Mouse (Mus musculus) adrenal gland, postnatal 4 days (tissue): ENCODE measurements around the gene Pde3a. TPM values are rescaled to one million over a fixed set of nuclear protein-coding genes. Genes with fewer than 3 reads are reported as not detected.

Experiments used
- DNase-seq, 2 experiments: peaks; one replicate each; pipeline ENCODE4 v3.0.0; 2021 to 2022; ENCODE audit warnings: low spot score in 2 of 2, mixed read lengths in 2 of 2
- total RNA-seq, 2 experiments: library from RNA; stranded (reverse); gene quantifications; 2 replicates each; pipeline ENCODE4 v1.2.3; 2021

The Pde3a gene
- total RNA-seq, 2 experiments from 2014 or later = 23.3 to 31.2 TPM

- no peak for DNase-seq
Observed at GRCm38 (mm10) chr6:141474696-141475095, 225.6 kb downstream of the Pde3a start.

- no peak for DNase-seq
Observed at GRCm38 (mm10) chr6:141485302-141486021, 236.4 kb downstream of the Pde3a start.

GRCm38 (mm10) chr6:141487266-141487665 lies 238.2 kb downstream of the Pde3a start:
- no peak for DNase-seq

DNA sequence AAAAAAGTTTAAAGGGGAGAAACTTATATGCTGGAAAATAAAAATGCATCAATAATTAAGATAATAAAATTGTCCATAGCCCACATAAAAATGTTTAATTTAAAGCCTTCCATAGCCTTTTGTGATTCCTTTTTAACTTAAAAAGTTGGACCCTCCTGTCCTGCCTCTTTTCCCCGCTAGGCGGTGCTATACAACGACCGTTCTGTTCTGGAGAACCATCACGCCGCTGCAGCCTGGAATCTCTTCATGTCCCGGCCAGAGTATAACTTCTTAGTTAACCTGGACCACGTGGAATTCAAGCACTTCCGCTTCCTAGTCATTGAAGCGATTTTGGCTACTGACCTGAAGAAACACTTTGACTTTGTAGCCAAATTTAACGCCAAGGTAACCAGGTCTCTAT lies 239.6 kb downstream of the Pde3a start:
- DNase-seq = peak; percentile 10 to 24

DNA sequence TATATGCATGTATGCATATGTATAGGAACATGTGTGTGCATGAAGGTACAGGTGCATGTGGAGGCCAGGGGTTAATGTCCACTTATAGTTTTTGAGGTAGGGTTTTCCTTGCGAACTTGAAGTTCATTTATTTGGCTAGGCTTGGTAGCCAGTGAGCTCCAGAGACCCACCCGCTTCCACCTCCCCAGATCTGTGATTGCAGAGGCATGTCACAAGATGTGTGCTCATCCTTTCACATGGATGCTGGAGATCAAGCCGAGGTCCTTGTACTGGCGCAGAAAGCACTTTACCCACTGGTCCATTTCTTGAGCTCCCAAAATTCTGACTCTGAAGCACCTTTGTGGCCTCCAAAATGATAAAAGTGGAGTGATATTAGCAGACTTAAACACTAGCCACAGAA lies 245.8 kb downstream of the Pde3a start:
- no peak for DNase-seq

- no peak for DNase-seq
Observed at GRCm38 (mm10) chr6:141495634-141496418, 246.8 kb downstream of the Pde3a start.

GRCm38 (mm10) chr6:141499511-141499910 lies 250.4 kb downstream of the Pde3a start:
- no peak for DNase-seq

- DNase-seq = no peak
Observed at GRCm38 (mm10) chr6:141501171-141501570, 252.1 kb downstream of the Pde3a start.

DNA sequence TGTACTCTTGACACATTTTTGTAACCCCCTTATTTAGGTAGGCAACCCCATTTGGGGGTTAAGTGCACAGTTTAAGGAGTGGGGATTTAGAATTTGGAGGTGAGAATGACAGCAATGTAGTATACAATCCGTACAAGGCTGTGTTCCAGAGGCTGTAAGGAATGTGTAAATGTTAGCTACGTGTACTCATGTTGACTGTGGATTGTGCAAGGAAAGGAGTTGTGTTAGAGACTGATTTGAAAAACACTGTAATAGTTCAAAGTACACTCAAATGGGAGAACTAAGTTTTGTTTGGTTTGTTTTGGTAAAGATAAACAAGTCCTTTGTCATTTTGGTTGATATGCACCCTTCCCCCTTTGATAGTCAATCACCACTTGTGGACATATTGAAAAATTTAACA lies 273.5 kb downstream of the Pde3a start:
- no peak for DNase-seq

DNA sequence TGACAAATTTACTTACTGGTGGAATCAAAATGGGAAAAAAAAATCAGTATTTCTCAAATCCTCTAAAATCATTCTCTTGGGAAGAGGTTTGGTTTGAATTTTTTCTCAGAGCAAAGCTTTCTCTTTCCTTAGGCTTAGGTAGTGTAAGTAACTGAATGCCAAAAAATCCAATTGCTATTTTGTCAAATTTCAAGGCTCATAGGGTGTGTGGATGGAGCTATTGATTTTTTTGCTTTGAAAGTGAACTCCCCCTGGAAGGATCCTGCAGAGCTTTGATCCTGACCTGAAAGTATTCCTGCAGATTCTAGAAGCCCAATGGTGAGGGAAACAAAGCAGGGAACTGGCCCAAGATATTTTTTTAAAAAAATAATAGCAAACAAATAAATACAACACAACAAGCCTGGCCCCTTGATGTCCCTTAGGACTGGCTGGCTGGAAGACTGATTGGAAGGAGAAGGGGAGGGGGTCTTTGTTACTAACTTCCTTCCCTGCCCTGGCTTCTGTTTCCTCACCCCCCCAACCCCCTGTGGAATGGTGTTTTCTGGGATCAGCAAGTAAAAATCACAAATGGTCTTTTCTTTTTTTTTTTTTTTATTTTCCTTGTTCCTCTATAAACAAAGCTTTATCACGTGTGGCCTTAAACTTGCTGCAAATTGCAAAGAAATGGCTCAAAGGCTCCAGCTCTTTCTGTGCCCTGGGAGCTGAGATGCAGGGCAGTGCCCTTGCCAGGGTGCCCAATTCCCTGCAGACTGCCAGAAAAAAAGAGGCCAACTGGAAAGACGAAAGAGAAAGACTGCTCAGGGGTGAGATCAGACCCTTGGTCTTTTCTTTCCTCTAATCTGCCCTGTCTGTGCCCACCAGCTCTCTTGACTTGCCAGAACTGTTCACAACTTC lies 274.9 kb downstream of the Pde3a start, which contains the start of gene Slco1c1:
Gene Slco1c1, plus strand, starts transcription at position 622 of the 894 bp plus-strand sequence.
- no peak for DNase-seq

DNA sequence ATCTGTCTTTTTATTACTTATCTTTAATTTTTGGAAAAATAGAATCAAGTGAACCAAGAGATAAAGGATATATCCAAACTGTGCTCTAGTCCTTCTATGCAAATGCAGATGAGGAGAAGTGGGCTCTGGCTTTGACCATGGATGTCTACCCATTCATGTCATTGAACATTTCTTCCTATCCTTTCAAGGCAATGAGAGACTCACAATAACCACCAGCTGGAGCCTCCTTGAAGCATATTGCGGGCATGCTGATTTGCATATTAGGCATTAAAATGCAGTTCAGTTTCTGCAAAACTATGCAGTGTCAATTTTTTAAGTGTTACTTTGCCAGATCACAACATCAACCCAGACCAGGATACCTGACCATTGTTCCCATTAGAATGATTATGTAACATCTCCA lies 276.7 kb downstream of the Pde3a start:
- DNase-seq = no peak

DNA sequence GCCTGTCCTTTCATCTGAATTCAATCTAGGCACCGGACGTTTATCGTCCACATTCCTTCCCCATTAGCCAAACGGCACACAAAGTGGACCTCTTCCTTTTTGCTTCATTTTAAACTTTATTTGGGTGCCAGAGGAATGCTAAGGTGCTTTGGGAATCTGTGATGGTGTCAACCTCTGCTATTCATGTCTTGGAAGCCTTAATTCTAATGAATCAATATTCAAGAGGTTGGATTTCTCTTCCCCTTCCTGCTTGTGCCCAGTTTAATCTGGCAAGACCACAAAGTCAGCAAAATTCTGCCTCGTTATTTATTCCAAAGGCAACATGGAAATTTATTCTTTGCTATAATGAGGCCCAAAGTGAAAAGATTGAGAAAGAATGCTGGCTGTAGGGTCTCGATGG lies 281.8 kb downstream of the Pde3a start:
- no peak for DNase-seq

- no peak for DNase-seq
Observed at GRCm38 (mm10) chr6:141537298-141537697, 288.2 kb downstream of the Pde3a start.

- DNase-seq = no peak
Observed at GRCm38 (mm10) chr6:141541136-141541535, 292.1 kb downstream of the Pde3a start.

- no peak for DNase-seq
Observed at GRCm38 (mm10) chr6:141543344-141543743, 294.3 kb downstream of the Pde3a start.
